Mouse (Mus musculus) G1E (cell line): Measurements from ENCODE around the gene Cald1. TPM values are rescaled to one million over a fixed set of nuclear protein-coding genes. Genes with fewer than 3 reads are reported as not detected.

Experiments
- ATAC-seq: 2 replicates; pipeline ENCODE4 v1.8.0; 2016; ENCODE audit warnings: mild to moderate bottlenecking; ENCODE audit not compliant: insufficient number of reproducible peaks, poor library complexity, low FRiP score, severe bottlenecking; ENCODE audit errors: extremely low read depth
- DNase-seq: peaks from one replicate; pipeline ENCODE4 v3.0.0; 2012; ENCODE audit warnings: low spot score
- H3K27me3 ChIP-seq: 2 replicates; pipeline ENCODE4 v1.6.1; 2012; ENCODE audit warnings: mild to moderate bottlenecking, low read length, inconsistent platforms; ENCODE audit not compliant: insufficient read depth
- H3K36me3 ChIP-seq: replicated peaks from 2 replicates; pipeline ENCODE3; 2012; ENCODE audit warnings: mild to moderate bottlenecking, inconsistent platforms
- H3K4me1 ChIP-seq: 2 replicates; pipeline ENCODE4 v1.6.1; 2012; ENCODE audit warnings: low read depth, low read length, inconsistent platforms, mixed read lengths; ENCODE audit not compliant: insufficient read depth
- H3K4me3 ChIP-seq: 2 replicates; pipeline ENCODE4 v1.5.1; 2012; ENCODE audit warnings: low read depth, mild to moderate bottlenecking, inconsistent platforms, low read length, moderate library complexity, mixed read lengths
- H3K9me3 ChIP-seq: replicated peaks from 2 replicates; pipeline ENCODE4 v1.6.1; 2012; ENCODE audit warnings: inconsistent platforms
- CTCF ChIP-seq: IDR thresholded peaks from 2 replicates; pipeline ENCODE4 v1.5.1; 2012; ENCODE audit warnings: low read depth, low read length, inconsistent platforms, mixed read lengths
- GATA1 ChIP-seq: IDR thresholded peaks from 2 replicates; pipeline ENCODE4 v1.6.1; 2012; ENCODE audit warnings: borderline replicate concordance, low read length, inconsistent platforms, mixed read lengths
- GATA2 ChIP-seq: IDR thresholded peaks from 2 replicates; pipeline ENCODE4 v1.6.1; 2012; ENCODE audit warnings: low read depth, low read length, inconsistent platforms, borderline replicate concordance
- POLR2AphosphoS5 ChIP-seq: IDR thresholded peaks from 2 replicates; pipeline ENCODE4 v1.6.1; 2012; ENCODE audit warnings: low read depth, low read length, inconsistent platforms; ENCODE audit not compliant: insufficient replicate concordance
- TAL1 ChIP-seq: conservative IDR thresholded peaks from 2 replicates; pipeline ENCODE4 v1.6.1; 2012; ENCODE audit warnings: low read depth, low read length, inconsistent platforms, mixed read lengths
- polyA plus RNA-seq: library from polyadenylated mRNA; stranded (reverse); fragments of >175 nt; gene quantifications from 2 replicates; pipeline ENCODE4 v1.2.3, GENCODE M21; 2012
- total RNA-seq, 2 experiments: library from RNA; stranded (forward) in 1 of 2; stranded (reverse) in 1 of 2; fragments of 200-1000 nt in 1 of 2; fragments of >200 nt in 1 of 2; fragmentation: Nextera tagmentation in 1 of 2; gene quantifications; 2 replicates each; pipeline ENCODE4 v1.2.3; 2014 to 2017

The Cald1 gene
- total and polyA plus RNA-seq, 3 experiments = 1.9 TPM; not detected in 2

DNA sequence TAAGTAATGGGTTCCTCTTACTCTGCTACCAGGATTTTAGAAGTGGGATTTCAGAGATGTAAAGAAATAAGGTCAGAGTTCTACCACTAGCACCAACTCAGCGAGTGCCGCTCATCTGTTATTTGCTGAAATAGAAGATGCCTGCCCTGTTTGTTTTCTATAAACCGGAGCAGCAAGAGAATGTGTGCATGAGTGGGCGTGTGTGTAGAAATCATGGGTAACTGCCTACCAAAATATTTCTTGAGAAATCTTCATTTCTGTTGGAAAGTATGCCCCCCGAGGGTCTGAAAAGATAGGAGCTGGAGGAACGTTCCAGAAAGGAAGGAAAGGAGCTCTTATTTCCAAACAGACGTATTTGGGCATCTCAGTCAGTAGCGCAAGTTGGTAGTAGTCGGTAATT lies 871 bp downstream of the Cald1 start:
- DNase-seq = no peak
- no peak overlapping the region for H3K4me3 ChIP-seq
- H3K9me3 ChIP-seq = no peaks in the 10 kb centered on the region
- no peaks in the 10 kb centered on the region for H3K4me1 ChIP-seq
- no peak for TF ChIP-seq CTCF
- no peak for TF ChIP-seq POLR2AphosphoS5
- no peak for TF ChIP-seq GATA2
- TF ChIP-seq GATA1 = no peak
- no peak for TF ChIP-seq TAL1
- H3K36me3 ChIP-seq = no peaks in the 10 kb centered on the region
- ATAC-seq = no peak
- H3K27me3 ChIP-seq = 0 out of 2 replicates have a peak, but pooled peaks cover 6% of the 10 kb centered on the region

DNA sequence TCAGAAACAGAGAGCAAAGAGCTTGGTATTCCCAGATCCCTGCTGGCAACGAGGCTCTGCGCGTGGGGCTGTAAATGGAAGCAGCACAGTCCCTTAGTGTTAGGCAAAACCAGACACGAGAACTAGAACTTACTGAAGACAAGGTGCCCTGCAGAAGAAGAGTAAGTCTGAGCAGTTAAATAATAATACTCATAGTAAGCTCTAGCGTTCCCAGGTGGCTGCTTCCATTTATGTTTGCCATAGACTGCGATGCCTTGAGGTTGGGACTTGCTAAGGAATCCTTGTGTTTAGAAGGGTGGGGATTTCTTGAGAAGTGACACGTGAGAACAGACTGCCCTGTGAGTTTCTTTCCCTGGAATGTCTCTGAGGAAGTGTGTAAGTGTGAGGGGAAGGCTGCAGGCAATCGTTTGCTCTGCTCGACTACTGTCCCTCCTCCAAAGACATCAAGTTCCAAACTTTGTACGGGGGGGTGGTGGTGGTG lies 1.4 kb downstream of the Cald1 start:
- no peak for TF ChIP-seq POLR2AphosphoS5
- TF ChIP-seq GATA1 = no peak
- no peak overlapping the region for H3K4me3 ChIP-seq

DNA sequence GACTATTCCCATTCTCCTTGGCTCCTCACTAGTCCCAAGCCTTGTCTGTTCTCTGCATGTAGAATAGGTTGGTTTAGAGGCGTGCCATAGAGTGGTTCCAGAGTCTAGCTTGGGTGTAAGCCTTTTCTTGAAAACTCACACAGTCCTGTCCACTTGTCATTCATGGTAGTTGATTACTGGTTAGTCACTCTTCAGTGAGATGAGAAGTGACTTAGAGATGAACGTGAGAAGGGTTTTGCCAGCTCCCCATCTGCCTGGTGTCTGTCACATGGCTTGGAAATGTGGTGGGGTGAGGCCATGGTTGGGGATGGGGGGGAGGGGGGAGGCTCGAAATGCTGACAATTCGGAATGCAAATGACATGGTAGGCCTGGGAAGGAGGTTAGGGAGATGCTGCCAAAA lies 2.5 kb downstream of the Cald1 start:
- no peak for ATAC-seq
- DNase-seq = no peak
- TF ChIP-seq GATA1 (no peak), GATA2 (no peak), POLR2AphosphoS5 (no peak), TAL1 (no peak), CTCF (no peak)
- Histone ChIP-seq H3K4me1 (no peaks in the 10 kb centered on the region), H3K9me3 (no peaks in the 10 kb centered on the region), H3K36me3 (no peaks in the 10 kb centered on the region), H3K27me3 (peaks cover 6% of the 10 kb centered on the region; the same call in 1 of the 2 replicates), H3K4me3 (no peak overlapping the region)

More for the DNA sequence above, 1.4 kb downstream of the Cald1 start:
- H3K9me3 ChIP-seq = no peaks in the 10 kb centered on the region
- ATAC-seq = no peak
- H3K4me1 ChIP-seq = no peaks in the 10 kb centered on the region
- H3K36me3 ChIP-seq = no peaks in the 10 kb centered on the region
- peaks cover 6% of the 10 kb centered on the region; the same call in 1 of the 2 replicates for H3K27me3 ChIP-seq
- DNase-seq = no peak

DNA sequence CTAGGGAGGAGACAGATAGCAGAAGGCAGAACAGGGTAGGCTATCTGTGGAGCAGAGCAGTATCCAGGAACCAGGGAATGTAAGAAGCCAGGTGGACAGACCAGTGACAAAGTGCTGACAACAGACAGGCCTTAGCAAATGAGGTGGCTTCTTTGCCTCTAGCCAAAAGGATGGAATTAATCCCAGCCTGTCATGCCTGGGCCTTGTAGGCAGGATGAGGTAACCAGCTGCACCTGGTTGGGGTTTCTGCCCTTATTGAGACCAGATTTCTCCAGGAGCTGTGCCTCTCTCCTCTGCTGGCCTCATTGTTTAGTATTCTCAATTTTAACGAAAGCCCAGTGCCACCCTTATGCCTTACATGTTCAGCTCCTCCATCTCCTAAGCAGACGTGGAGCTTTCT lies 3.8 kb downstream of the Cald1 start:
- no peaks in the 10 kb centered on the region for H3K9me3 ChIP-seq
- no peaks in the 10 kb centered on the region for H3K4me1 ChIP-seq
- H3K36me3 ChIP-seq = no peaks in the 10 kb centered on the region
- DNase-seq (no peak), ATAC-seq (no peak)
- H3K27me3 ChIP-seq = peaks cover 6% of the 10 kb centered on the region; the same call in 1 of the 2 replicates
- no peak for TF ChIP-seq GATA2
- no peak for TF ChIP-seq GATA1
- no peak for TF ChIP-seq POLR2AphosphoS5
- TF ChIP-seq CTCF = no peak
- H3K4me3 ChIP-seq = no peak overlapping the region

DNA sequence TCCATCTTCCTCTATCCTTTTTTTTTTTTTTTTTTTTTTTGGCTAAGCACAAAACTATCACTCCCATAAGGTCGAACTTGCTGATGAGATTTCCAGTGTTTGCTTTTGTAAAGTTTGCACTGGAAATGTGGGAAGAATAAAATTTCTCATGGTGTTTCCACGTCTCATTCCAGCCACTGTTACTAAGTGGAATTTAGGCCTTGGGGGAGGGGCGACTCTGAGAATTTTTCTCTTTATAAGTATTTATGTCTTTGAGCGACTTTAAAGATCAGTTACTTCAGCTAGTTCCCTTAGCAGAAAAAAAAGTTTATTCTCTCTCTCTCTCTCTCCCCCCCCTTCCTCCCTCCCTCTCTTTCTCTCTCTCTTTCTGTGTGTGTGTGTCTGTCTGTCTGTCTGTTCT lies 8.1 kb downstream of the Cald1 start:
- no peaks in the 10 kb centered on the region for H3K4me1 ChIP-seq
- H3K4me3 ChIP-seq = no peak overlapping the region
- ATAC-seq = no peak
- H3K27me3 ChIP-seq = peaks cover 5% of the 10 kb centered on the region
- no peaks in the 10 kb centered on the region for H3K9me3 ChIP-seq
- no peaks in the 10 kb centered on the region for H3K36me3 ChIP-seq
- no peak for TF ChIP-seq CTCF
- TF ChIP-seq GATA2 = no peak
- no peak for TF ChIP-seq TAL1
- TF ChIP-seq GATA1 = no peak
- TF ChIP-seq POLR2AphosphoS5 = no peak
- no peak for DNase-seq

DNA sequence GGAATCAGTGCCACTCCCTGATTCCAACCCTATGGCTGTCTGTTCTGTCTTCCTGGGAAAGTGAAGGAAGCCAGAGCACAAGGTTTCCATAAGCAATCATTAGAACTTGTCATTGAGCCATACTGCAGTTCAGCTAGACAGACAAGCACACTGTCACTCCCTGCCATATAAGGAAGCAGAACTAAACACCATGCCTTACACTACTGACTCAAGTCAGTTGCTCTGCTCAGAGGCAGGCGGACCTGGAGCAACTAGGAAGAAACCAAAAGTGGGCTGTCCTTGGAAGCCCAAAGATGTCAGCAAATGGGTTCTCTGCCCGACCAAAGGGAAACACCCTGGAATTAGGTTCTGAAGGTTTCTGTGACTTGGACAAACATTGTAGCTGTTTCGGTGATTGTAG lies 10.3 kb downstream of the Cald1 start:
- no peak overlapping the region for H3K4me3 ChIP-seq
- no peaks in the 10 kb centered on the region for H3K4me1 ChIP-seq
- H3K36me3 ChIP-seq = no peaks in the 10 kb centered on the region
- H3K9me3 ChIP-seq = no peaks in the 10 kb centered on the region
- DNase-seq (no peak), ATAC-seq (no peak)
- peaks cover 5% of the 10 kb centered on the region for H3K27me3 ChIP-seq
- TF ChIP-seq POLR2AphosphoS5 (no peak), TAL1 (no peak), CTCF (no peak), GATA1 (no peak)
